Mouse (Mus musculus) lung, postnatal 25 days (tissue): ENCODE data around the gene Zhx3.
A peak's percentile ranks its signal among the peaks of the same experiment; 100 is the strongest.

Experiments
- DNase-seq: peaks from one replicate; pipeline ENCODE4 v3.0.0; 2022; ENCODE audit warnings: low spot score

The Zhx3 gene

GRCm38 (mm10) chr2:160756583-160757203 is 116.1 kb downstream of the Zhx3 start:
- no peak for DNase-seq

GRCm38 (mm10) chr2:160747075-160747474 is 125.7 kb downstream of the Zhx3 start:
- no peak for DNase-seq

GRCm38 (mm10) chr2:160746637-160747036 is 126.2 kb downstream of the Zhx3 start:
- no peak for DNase-seq

GRCm38 (mm10) chr2:160745497-160745896 is 127.3 kb downstream of the Zhx3 start:
- no peak for DNase-seq

GRCm38 (mm10) chr2:160744823-160745210 is 128.0 kb downstream of the Zhx3 start:
- DNase-seq = no peak

GRCm38 (mm10) chr2:160744040-160744822 is 128.6 kb downstream of the Zhx3 start:
- DNase-seq = peak; percentile 78

GRCm38 (mm10) chr2:160742161-160742609 is 130.6 kb downstream of the Zhx3 start:
- no peak for DNase-seq

GRCm38 (mm10) chr2:160741580-160741979 is 131.2 kb downstream of the Zhx3 start:
- peak; percentile 59 for DNase-seq

- no peak for DNase-seq
Observed at GRCm38 (mm10) chr2:160740521-160741156, 132.2 kb downstream of the Zhx3 start.

- DNase-seq = no peak
Observed at GRCm38 (mm10) chr2:160739647-160740356, 133.0 kb downstream of the Zhx3 start.

GRCm38 (mm10) chr2:160738354-160738753 is 134.4 kb downstream of the Zhx3 start:
- DNase-seq = peak; percentile 75

- DNase-seq = no peak
Observed at GRCm38 (mm10) chr2:160736466-160736865, 136.3 kb downstream of the Zhx3 start.

- DNase-seq = no peak
Observed at GRCm38 (mm10) chr2:160735706-160736310, 137.0 kb downstream of the Zhx3 start.

GRCm38 (mm10) chr2:160734331-160734730 is 138.5 kb downstream of the Zhx3 start:
- DNase-seq = no peak

GRCm38 (mm10) chr2:160733131-160733531 is 139.7 kb downstream of the Zhx3 start:
- no peak for DNase-seq

GRCm38 (mm10) chr2:160732420-160732995 is 140.3 kb downstream of the Zhx3 start:
- DNase-seq = no peak

- peak; percentile 70 for DNase-seq
Observed at GRCm38 (mm10) chr2:160731839-160732261, 140.9 kb downstream of the Zhx3 start.

GRCm38 (mm10) chr2:160731117-160731838 is 141.5 kb downstream of the Zhx3 start, which contains the start of gene Plcg1:
TSS of gene Plcg1 (plus strand) at chr2:160731300.
- DNase-seq = peak; percentile 95

- DNase-seq = no peak
Observed at GRCm38 (mm10) chr2:160730797-160731116, 142.0 kb downstream of the Zhx3 start.

GRCm38 (mm10) chr2:160729851-160730796 is 142.7 kb downstream of the Zhx3 start:
- DNase-seq = no peak
